Mouse (Mus musculus): ENCODE data around the gene Gm17631. TPM values are rescaled to one million over a fixed set of nuclear protein-coding genes. Genes with fewer than 3 reads are reported as not detected.
"Not testable (repeated sequence)": the region's sequence is repeated elsewhere in the genome, so short reads cannot be mapped to it uniquely, and the experiment has no call there.

The Gm17631 gene
- polyA plus RNA-seq (2012; rRNA removed) = not detected in 2 replicates

GRCm38 (mm10) chr6:129862349-129862748 lies at the start of gene Gm17631:
Gene Gm17631 (plus strand): TSS chr6:129862649.
- DNase-seq (ENCODE audit: extremely low spot score in 1 of 2, low spot score in 1 of 2) = not testable (repeated sequence)

GRCm38 (mm10) chr6:129817731-129818130 lies 44.7 kb upstream of the Gm17631 start:
- no peak for DNase-seq (ENCODE audit: extremely low spot score in 1 of 2, low spot score in 1 of 2)

- DNase-seq (ENCODE audit: extremely low spot score in 1 of 2, low spot score in 1 of 2) = no peak
Observed at GRCm38 (mm10) chr6:129824004-129824403, 38.4 kb upstream of the Gm17631 start.

GRCm38 (mm10) chr6:129825559-129825958 lies 36.9 kb upstream of the Gm17631 start:
- DNase-seq (ENCODE audit: extremely low spot score in 1 of 2, low spot score in 1 of 2) = peak in 1 of 2 experiments; percentile 1

- DNase-seq (ENCODE audit: extremely low spot score in 1 of 2, low spot score in 1 of 2) = no peak
Observed at GRCm38 (mm10) chr6:129876549-129876948, 14.1 kb downstream of the Gm17631 start, which contains the start of gene Klra17. Gene Klra17 (minus strand): TSS chr6:129876672.

- no peak for DNase-seq (ENCODE audit: extremely low spot score in 1 of 2, low spot score in 1 of 2)
Observed at GRCm38 (mm10) chr6:129882525-129882924, 20.1 kb downstream of the Gm17631 start.

Other genes with a start within 250 kb of the Gm17631 start
- gene Klrk1, start 238.8 kb upstream of the Gm17631 start, polyA plus RNA-seq (2012; rRNA removed) = 0.04 TPM in 1 of 2 replicates, not detected in the other
- not detected in 2 replicates for gene Klrc3, start 219.3 kb upstream of the Gm17631 start, polyA plus RNA-seq (2012; rRNA removed)
- not detected in 2 replicates for gene Klrc2, start 202.0 kb upstream of the Gm17631 start, polyA plus RNA-seq (2012; rRNA removed)
- not detected in 2 replicates for gene Klrc1, start 183.7 kb upstream of the Gm17631 start, polyA plus RNA-seq (2012; rRNA removed)
- gene Klri1, start 145.5 kb upstream of the Gm17631 start, polyA plus RNA-seq (2012; rRNA removed) = not detected in 2 replicates
- gene Klri2, start 122.2 kb upstream of the Gm17631 start, polyA plus RNA-seq (2012; rRNA removed) = 0.08 TPM in 1 of 2 replicates, not detected in the other
- gene Gm156, start 78.4 kb upstream of the Gm17631 start, polyA plus RNA-seq (2012; rRNA removed) = not detected in 2 replicates
- not detected in 2 replicates for gene Klra17, start 14.0 kb downstream of the Gm17631 start, polyA plus RNA-seq (2012; rRNA removed)
- gene Klra5, start 55.0 kb downstream of the Gm17631 start, polyA plus RNA-seq (2012; rRNA removed) = not detected in 2 replicates
- not detected in 2 replicates for gene Klra6, start 164.3 kb downstream of the Gm17631 start, polyA plus RNA-seq (2012; rRNA removed)
- gene Klra4, start 204.6 kb downstream of the Gm17631 start, polyA plus RNA-seq (2012; rRNA removed) = not detected in 2 replicates

All from frontal cortex, adult 2 months (tissue).